Mouse (Mus musculus): ENCODE measurements at regions not wholly inside any gene's neighbourhood (a gene's known extent, or its start where the extent isn't known, plus 50 kb on each side); places are given as distances from the start of the nearest gene placed in this dataset.
"Not testable (repeated sequence)": the region's sequence is repeated elsewhere in the genome, so short reads cannot be mapped to it uniquely, and the experiment has no call there.

DNA sequence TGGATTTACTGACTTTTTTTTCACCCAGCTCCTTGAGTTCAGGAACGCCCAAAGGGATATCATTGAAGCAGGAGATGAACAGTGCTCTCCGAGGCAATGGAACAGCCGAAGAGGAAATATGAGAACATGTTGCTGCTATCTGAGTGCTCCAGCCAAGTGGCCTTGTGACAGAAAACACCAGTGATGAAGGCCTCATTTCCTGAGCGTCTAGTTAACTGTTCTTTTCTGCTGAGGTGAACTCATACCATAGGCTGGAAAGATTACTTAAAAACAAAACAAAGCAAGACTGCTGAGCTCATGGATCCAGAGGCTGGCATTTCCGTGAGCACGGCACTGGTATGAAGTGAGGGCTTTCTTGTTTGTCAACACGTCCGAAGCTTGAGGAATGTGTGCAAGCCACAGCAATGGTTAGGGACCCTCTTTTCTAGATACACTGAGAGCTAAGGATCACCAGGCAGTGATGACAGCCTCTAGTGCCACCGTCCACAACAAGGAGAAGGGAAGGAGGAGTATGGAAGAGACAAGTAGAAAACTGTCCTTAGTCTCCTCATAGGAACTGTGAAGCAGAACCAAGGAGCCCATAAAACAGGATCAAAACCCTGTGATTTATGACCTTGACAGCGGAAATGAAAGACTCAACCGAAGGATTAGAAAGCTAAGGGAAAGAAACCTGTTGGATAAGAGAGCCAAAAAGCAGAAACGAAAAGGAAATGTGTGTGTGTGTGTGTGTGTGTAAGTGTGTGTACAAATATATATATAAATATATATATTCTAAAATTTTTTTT lies 200.4 kb downstream of the Fam43a start:
- TF ChIP-seq CTCF (IDR thresholded peaks at IDR 0.05; ENCODE audit: low read depth, low read length) (no peak), POLR2A (IDR thresholded peaks at IDR 0.05; ENCODE audit: borderline replicate concordance, low read depth, low read length) (no peak)
- Histone ChIP-seq H3K4me3 (ENCODE audit: insufficient read depth, low read length) (no peak overlapping the region), H3K27ac (ENCODE audit: insufficient read depth, low read depth, low read length) (no peak overlapping the region), H3K4me1 (ENCODE audit: control insufficient read depth, insufficient read depth, low read length) (no peaks in the 10 kb centered on the region)

GRCm38 (mm10) chr16:30804018-30804417 lies 204.5 kb downstream of the Fam43a start:
- no peak for TF ChIP-seq POLR2A (IDR thresholded peaks at IDR 0.05; ENCODE audit: borderline replicate concordance, low read depth, low read length)
- no peak for TF ChIP-seq CTCF (IDR thresholded peaks at IDR 0.05; ENCODE audit: low read depth, low read length)
- H3K4me3 ChIP-seq (ENCODE audit: insufficient read depth, low read length), result no peak overlapping the region
- H3K27ac ChIP-seq (ENCODE audit: insufficient read depth, low read depth, low read length), result no peak overlapping the region

DNA sequence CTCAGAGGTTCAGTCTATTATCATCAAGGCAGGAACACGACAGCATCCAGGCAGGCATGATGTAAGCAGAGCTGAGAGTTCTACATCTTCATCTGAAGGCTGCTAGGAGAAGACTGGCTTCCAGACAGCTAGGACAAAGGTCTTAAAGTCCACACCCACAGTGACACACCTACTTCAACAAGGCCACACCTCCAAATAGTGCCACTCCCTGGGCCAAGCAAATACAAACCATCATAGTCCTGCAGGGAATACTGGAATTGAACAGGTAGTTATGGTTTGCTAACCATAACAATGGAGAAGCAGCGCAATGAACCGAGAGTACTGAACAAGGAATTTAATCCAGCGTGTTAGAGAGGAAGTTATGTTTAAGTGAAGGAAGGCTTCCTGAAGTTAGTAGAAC lies 206.7 kb downstream of the Fam43a start:
- H3K27ac ChIP-seq (ENCODE audit: insufficient read depth, low read depth, low read length); H3K4me3 ChIP-seq (ENCODE audit: insufficient read depth, low read length); H3K4me1 ChIP-seq (ENCODE audit: control insufficient read depth, insufficient read depth, low read length): not testable (repeated sequence)

More at GRCm38 (mm10) chr16:30804018-30804417, 204.5 kb downstream of the Fam43a start:
- no peaks in the 10 kb centered on the region for H3K4me1 ChIP-seq (ENCODE audit: control insufficient read depth, insufficient read depth, low read length)

DNA sequence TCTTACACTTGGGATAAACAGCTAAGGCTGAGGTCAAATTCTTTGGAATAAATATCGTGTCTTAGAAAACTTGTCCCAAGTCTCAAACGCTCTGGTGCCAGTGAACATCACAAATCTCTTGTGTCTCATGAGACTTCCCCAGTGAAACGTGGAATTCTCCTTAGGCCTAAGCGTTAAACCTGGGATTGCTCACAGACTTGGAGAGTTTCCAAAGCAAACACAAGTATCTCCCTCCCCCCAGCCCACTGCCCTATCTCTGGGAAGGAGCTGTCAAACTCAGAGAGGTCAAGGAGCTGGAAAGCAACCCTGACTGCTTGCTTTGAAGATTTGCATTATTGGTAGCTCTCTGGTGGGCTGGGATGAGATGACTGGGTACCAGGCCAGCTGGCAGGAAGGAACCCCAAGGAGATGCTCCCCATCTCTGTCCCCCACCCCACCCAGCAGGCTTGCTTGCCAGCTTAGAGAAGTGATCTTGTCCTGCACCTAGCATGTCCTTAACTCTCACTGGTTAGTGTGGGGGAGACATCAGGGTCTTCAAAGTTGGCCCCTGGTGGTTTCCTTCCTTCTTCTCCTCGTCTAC lies 219.1 kb downstream of the Fam43a start:
- no peak for TF ChIP-seq CTCF (IDR thresholded peaks at IDR 0.05; ENCODE audit: low read depth, low read length)
- H3K4me3 ChIP-seq (ENCODE audit: insufficient read depth, low read length), result no peak overlapping the region
- H3K4me1 ChIP-seq (ENCODE audit: control insufficient read depth, insufficient read depth, low read length), result peaks cover 4% of the 10 kb centered on the region; the same call in 1 of the 2 replicates
- no peak overlapping the region for H3K27ac ChIP-seq (ENCODE audit: insufficient read depth, low read depth, low read length)

- Histone ChIP-seq H3K4me1 (ENCODE audit: control insufficient read depth, insufficient read depth, low read length) (peaks cover 4% of the 10 kb centered on the region; the same call in 1 of the 2 replicates), H3K4me3 (ENCODE audit: insufficient read depth, low read length) (no peak overlapping the region), H3K27ac (ENCODE audit: insufficient read depth, low read depth, low read length) (no peak overlapping the region)
- TF ChIP-seq CTCF (IDR thresholded peaks at IDR 0.05; ENCODE audit: low read depth, low read length) (no peak), POLR2A (IDR thresholded peaks at IDR 0.05; ENCODE audit: borderline replicate concordance, low read depth, low read length) (no peak)
Observed at GRCm38 (mm10) chr16:30819342-30819741, 219.8 kb downstream of the Fam43a start.

DNA sequence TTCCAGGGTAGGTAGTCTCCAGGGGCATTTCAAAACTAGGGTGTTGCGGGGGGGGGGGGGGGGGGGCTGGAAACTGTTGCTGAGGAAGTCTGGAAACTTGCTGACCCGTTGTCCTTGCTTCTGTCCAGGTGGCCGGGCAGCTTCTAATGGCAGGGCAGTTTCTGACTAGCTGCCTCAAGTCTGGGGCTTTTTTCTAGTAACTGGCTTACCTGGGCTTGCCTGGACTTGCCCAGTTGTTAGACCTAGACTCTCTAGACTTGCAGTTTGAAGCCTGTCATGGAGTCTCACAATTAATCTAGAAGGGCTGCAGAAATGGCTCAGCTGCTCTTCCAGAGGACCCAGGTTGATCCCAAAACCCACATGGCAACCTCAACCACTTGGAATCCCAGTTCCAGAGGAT lies 220.7 kb downstream of the Fam43a start:
- TF ChIP-seq CTCF (IDR thresholded peaks at IDR 0.05; ENCODE audit: low read depth, low read length) (no peak), POLR2A (IDR thresholded peaks at IDR 0.05; ENCODE audit: borderline replicate concordance, low read depth, low read length) (no peak)
- Histone ChIP-seq H3K4me1 (ENCODE audit: control insufficient read depth, insufficient read depth, low read length) (peaks cover 4% of the 10 kb centered on the region; the same call in 1 of the 2 replicates), H3K4me3 (ENCODE audit: insufficient read depth, low read length) (no peak overlapping the region), H3K27ac (ENCODE audit: insufficient read depth, low read depth, low read length) (no peak overlapping the region)

DNA sequence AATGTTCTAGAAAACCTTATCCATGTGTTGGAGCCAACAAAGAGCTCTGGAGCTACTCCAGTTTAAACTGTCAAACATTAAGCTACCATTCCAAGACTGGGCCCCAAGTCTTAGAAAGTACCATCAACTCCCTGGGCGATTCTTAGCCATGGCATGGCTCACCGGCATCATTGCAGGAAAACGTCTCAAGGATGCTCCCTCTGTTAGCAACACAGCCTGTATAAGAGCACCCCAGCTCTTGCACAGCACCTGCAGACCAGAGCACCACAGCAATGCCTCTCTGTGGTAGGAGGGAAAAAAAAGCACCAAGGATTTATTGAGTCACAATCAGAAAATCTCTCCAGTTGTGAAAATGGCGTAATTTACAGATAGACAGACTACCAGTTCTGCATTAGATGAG lies 221.2 kb downstream of the Fam43a start:
- Histone ChIP-seq H3K4me3 (ENCODE audit: insufficient read depth, low read length) (no peak overlapping the region), H3K27ac (ENCODE audit: insufficient read depth, low read depth, low read length) (no peak overlapping the region), H3K4me1 (ENCODE audit: control insufficient read depth, insufficient read depth, low read length) (peaks cover 4% of the 10 kb centered on the region; the same call in 1 of the 2 replicates)
- TF ChIP-seq POLR2A (IDR thresholded peaks at IDR 0.05; ENCODE audit: borderline replicate concordance, low read depth, low read length), result no peak

DNA sequence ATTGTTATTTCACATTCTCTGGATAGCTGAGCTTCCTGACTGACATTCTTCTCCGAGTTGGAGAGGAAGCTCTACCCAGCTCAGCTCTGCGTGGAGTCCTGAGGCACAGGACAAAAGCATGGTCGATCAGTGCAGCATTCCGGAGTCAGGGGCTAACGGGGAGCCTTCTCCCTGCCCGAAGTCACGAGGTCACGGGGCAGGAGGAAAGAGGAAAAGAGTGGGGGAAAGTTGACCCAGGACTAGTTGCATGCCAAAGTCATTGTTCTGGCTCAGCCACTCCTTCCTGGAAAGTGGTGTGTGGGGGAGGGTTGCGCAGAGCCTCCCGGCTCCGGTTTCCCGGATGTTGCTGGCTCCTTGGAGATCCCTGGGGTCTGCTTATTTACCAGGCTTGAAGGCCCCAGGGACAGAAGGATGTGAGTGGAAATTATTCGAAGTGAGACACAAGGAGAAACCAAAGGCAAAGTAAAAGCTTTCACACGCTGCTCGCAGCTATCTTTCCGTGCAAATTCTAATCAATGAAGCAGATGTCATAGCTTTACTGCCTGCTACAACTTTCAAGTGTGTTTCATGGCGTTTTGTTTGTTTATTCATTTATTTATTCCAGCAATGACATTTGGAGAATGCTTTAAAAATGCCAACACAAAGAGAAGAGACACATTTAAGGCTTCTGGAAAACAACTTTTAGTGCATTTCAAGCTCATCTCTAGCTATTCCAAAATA lies 221.8 kb downstream of the Fam43a start:
- Histone ChIP-seq H3K4me3 (ENCODE audit: insufficient read depth, low read length) (no peak overlapping the region), H3K4me1 (ENCODE audit: control insufficient read depth, insufficient read depth, low read length) (peaks cover 4% of the 10 kb centered on the region; the same call in 1 of the 2 replicates), H3K27ac (ENCODE audit: insufficient read depth, low read depth, low read length) (no peak overlapping the region)
- TF ChIP-seq POLR2A (IDR thresholded peaks at IDR 0.05; ENCODE audit: borderline replicate concordance, low read depth, low read length) (no peak), CTCF (IDR thresholded peaks at IDR 0.05; ENCODE audit: low read depth, low read length) (no peak)

DNA sequence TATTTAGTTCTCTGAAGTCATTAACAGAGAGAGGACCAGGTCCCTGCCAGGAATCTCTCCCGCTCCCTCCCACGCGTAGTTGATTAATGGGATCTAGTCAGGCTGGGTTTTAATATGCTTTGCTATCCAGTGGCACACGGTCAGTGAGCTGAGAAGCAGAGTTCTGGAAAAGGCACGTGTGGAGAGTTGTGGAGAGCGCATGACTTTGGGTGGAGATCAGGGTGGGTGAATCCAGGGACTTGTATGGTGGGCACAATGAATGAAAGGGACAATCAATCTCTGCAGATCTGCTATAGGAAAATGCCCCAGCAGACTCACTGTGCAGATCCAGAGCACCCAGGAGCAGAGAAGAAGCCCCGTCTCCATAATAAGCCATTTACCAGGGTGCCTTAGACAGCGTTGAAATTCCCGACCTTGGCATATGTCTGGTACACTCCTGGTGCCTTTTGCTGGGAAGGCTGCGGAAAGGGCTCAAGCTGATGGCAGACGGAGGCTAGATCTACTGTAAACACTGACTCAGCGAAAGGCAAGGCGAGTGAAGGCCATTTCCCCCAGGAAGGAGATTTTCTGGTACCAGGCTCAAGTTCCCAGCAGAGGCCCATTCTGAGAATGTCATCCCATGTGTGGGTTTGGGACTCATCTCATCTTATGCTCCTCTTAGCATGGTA lies 222.5 kb downstream of the Fam43a start:
- no peak overlapping the region for H3K4me3 ChIP-seq (ENCODE audit: insufficient read depth, low read length)
- TF ChIP-seq POLR2A (IDR thresholded peaks at IDR 0.05; ENCODE audit: borderline replicate concordance, low read depth, low read length) (no peak), CTCF (IDR thresholded peaks at IDR 0.05; ENCODE audit: low read depth, low read length) (no peak)
- peaks cover 4% of the 10 kb centered on the region; the same call in 1 of the 2 replicates for H3K4me1 ChIP-seq (ENCODE audit: control insufficient read depth, insufficient read depth, low read length)
- no peak overlapping the region for H3K27ac ChIP-seq (ENCODE audit: insufficient read depth, low read depth, low read length)

Data from bone marrow macrophage, adult 2 months (primary cell).